Mouse (Mus musculus): ENCODE measurements around the gene Ttll11.

Ttll11 gene

GRCm38 (mm10) chr2:35720104-35720503, 259.6 kb downstream of the Ttll11 start:
- peak; percentile 53 to 64 for DNase-seq

- no peak for DNase-seq
These were observed 260.3 kb downstream of the Ttll11 start for GRCm38 (mm10) chr2:35719230-35720005.

DNA sequence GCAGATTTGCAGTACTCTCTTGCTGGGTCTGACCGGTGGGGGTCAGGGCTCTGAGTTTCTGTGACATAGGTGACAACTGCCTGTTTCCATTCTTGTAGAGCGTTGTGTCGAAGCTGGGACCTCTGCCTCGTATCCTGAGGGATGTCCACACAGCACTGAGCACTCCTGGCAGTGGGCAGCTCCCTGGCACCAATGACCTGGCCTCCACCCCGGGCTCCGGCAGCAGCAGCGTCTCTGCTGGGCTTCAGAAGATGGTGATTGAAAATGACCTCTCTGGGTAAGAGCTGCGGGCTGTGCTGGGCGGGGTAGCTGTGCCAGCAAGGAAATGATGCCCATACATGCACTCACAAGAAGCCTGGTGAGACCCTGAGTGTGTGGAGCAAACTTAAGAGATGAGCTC, 261.1 kb downstream of the Ttll11 start:
- no peak for DNase-seq

- no peak for DNase-seq
These were observed 261.7 kb downstream of the Ttll11 start for GRCm38 (mm10) chr2:35718003-35718500.

DNA sequence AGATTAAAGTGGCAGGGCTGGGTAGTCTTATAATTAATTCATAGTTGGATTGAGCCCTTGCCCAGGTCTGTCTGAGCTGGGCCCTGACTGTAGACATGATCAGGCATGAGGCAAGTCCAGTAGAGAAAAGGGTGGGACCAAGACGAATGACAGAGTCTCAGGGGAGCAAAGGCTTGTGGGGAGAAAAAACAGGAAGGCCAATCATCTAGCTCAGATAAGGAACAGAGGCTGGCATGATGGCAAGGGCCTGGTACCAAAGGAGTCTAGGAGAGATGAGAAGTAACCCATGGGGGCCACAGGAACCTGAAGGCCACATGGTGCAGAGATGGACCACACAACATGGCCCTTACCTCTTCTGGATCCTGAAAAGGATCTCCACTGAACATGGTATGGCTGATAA, 263.5 kb downstream of the Ttll11 start:
- no peak for DNase-seq

DNA sequence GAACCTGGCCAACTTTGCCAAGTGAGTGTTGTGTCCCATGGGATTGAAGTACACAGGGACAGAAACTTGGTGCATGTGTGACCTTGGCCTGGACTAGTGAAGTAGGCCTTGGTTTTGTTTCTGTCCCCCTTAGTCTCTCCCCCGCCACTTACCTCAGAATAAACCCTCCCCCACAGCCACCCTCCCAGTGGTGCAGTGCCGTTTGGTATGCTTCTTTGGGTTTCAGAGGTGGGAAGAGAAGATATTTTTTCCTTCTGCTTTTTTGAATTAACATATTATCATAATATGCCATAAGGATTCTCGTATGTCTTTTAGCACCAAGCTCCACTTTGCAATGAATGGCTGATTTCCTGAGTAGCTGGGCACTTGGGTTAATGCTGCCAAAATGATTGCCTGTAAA, 264.2 kb downstream of the Ttll11 start:
- no peak for DNase-seq

- DNase-seq, result peak in 1 of 2 experiments; percentile 52
These were observed 265.0 kb downstream of the Ttll11 start for GRCm38 (mm10) chr2:35714742-35715167.

GRCm38 (mm10) chr2:35713460-35713859, 266.3 kb downstream of the Ttll11 start:
- no peak for DNase-seq

- DNase-seq, result no peak
These were observed 267.1 kb downstream of the Ttll11 start for GRCm38 (mm10) chr2:35712611-35713010.

- DNase-seq, result no peak
These were observed 276.5 kb downstream of the Ttll11 start for GRCm38 (mm10) chr2:35703241-35703640.

DNA sequence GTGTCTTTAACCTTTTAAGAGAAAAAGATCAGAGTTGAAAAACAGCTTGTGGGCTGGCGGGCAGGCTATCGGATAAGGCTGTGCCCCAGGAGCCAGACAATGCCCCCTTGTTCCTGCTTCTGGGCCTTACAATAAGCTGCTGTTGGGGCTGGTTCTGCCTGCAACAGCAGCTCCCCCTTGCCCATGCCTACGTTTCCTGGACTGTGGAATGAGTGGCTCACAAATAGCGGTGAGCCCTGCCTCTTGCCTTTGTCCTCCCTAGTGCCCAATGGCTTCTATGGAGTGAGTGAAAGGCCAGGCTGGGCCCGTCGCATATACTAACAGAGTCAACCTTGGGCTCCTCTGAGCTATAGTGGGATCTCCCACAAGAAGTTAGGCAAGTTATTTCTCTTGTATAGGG, 277.1 kb downstream of the Ttll11 start:
- DNase-seq, result no peak

- DNase-seq, result no peak
These were observed 277.7 kb downstream of the Ttll11 start for GRCm38 (mm10) chr2:35702001-35702400.

All from cerebellum, postnatal 36 days (tissue).